Mouse (Mus musculus) midbrain, embryonic 10.5 days (tissue): ENCODE measurements around the gene Lcn2. TPM values are rescaled to one million over a fixed set of nuclear protein-coding genes. Genes with fewer than 3 reads are reported as not detected.

Source experiments
- DNase-seq: peaks from one replicate; pipeline ENCODE4 v3.0.0-alpha.2; 2017; ENCODE audit warnings: low spot score
- H3K27ac ChIP-seq: fragments of 300-500 bp; sonication (generic); replicated peaks from 2 replicates; pipeline ENCODE4 v1.5.1; 2016; ENCODE audit warnings: mild to moderate bottlenecking
- H3K27me3 ChIP-seq: fragments of 300-500 bp; sonication (generic); 2 replicates; pipeline ENCODE4 v1.6.1; 2016; ENCODE audit warnings: low read depth, mild to moderate bottlenecking; ENCODE audit not compliant: poor library complexity, severe bottlenecking
- H3K36me3 ChIP-seq: fragments of 300-500 bp; sonication (generic); 2 replicates; pipeline ENCODE4 v1.6.1; 2016; ENCODE audit warnings: mild to moderate bottlenecking, moderate library complexity
- H3K4me1 ChIP-seq: fragments of 300-500 bp; sonication (generic); 2 replicates; pipeline ENCODE4 v1.6.1; 2016
- H3K4me3 ChIP-seq: fragments of 300-500 bp; sonication (generic); 2 replicates; pipeline ENCODE4 v1.5.1; 2016; ENCODE audit warnings: mild to moderate bottlenecking, moderate library complexity
- H3K9me3 ChIP-seq: fragments of 300-500 bp; sonication (generic); replicated peaks from 2 replicates; pipeline ENCODE4 v1.6.1; 2016; ENCODE audit warnings: mild to moderate bottlenecking
- WGBS: fragments of 180-500 bp; shearing (Covaris S2); methylation state at CpG from one replicate; pipeline ENCODE4 v1.1.7; 2016; 5-methylcytosine and 5-hydroxymethylcytosine counted together
- polyA plus RNA-seq: library from polyadenylated mRNA; unstranded; fragments of >200 nt; fragmentation: Nextera tagmentation; extraction: Ambion mirVana; gene quantifications from 2 replicates; pipeline ENCODE4 v1.2.1, GENCODE M21; 2016

The Lcn2 gene
- polyA plus RNA-seq, 1 experiment from 2014 or later, result not detected

DNA sequence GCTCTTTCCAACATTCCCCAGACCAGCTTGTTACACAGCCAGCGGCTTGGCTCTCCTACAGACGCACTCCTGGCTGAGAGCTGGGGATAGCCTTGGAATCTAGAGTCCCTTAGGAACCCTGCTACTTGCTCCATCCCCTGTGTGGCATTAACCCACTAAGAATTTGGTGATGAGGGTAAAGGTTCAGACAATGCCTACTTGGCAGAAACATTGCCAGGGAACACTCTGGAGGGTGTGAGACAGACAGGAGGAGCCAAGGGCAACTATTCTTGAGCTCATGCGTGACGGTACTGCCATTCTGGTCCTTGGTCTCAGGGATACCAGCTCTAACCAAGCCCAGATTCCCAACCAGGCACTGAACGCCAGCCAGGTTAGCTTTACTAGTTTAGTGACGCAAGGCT, 33.8 kb upstream of the Lcn2 start:
- peaks cover 49% of the 10 kb centered on the region for H3K36me3 ChIP-seq
- WGBS, result 97% methylated on average over 6 of the region's 6 CpGs
- no peaks in the 10 kb centered on the region for H3K27me3 ChIP-seq
- DNase-seq, result no peak
- no peaks in the 10 kb centered on the region for H3K9me3 ChIP-seq
- no peak overlapping the region for H3K27ac ChIP-seq
- H3K4me3 ChIP-seq, result no peak overlapping the region
- H3K4me1 ChIP-seq, result peaks cover 32% of the 10 kb centered on the region

GRCm38 (mm10) chr2:32420647-32421046, 32.6 kb upstream of the Lcn2 start:
- WGBS, result 91% methylated on average over 6 of the region's 6 CpGs
- Histone ChIP-seq H3K4me1 (peaks cover 31% of the 10 kb centered on the region), H3K36me3 (peaks cover 61% of the 10 kb centered on the region), H3K9me3 (no peaks in the 10 kb centered on the region), H3K4me3 (no peak overlapping the region), H3K27ac (0 out of 2 replicates have a peak overlapping the region, but pooled peaks have one; percentile 9), H3K27me3 (no peaks in the 10 kb centered on the region)
- DNase-seq, result no peak

DNA sequence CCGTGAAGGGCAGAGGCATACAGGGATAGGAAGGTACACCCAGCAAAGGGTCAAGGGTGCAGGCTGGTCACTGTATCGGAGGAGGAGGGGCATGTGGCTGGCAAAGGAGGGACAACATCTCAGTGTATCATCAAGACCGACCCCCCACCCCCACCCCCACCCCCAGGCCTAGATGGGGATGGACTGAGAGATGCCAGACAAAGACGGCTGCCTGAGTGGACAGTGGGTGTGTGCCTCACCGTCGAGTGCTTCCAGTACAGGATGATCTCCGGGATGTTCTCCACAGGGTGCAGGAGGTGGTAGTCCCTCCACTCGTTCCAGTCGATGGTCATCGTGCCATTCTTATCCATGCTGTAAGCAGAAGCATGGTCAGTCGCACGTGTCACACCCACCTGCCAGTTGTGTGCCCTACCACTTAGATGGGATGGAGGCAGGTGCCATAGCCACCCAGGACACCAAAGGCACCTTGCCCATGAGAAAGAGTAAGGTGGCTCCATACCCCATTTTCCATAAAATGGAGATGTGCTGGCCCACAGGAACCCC, 32.1 kb upstream of the Lcn2 start:
- H3K4me3 ChIP-seq, result no peak overlapping the region
- 92% methylated on average over 12 of the region's 12 CpGs for WGBS
- H3K27ac ChIP-seq, result 0 out of 2 replicates have a peak overlapping the region, but pooled peaks have one; percentile 9
- no peaks in the 10 kb centered on the region for H3K9me3 ChIP-seq
- peaks cover 66% of the 10 kb centered on the region for H3K36me3 ChIP-seq
- H3K4me1 ChIP-seq, result peaks cover 26% of the 10 kb centered on the region
- no peak for DNase-seq
- H3K27me3 ChIP-seq, result no peaks in the 10 kb centered on the region

GRCm38 (mm10) chr2:32419359-32419758, 31.3 kb upstream of the Lcn2 start:
- no peaks in the 10 kb centered on the region for H3K27me3 ChIP-seq
- H3K9me3 ChIP-seq, result no peaks in the 10 kb centered on the region
- 96% methylated on average over 3 of the region's 3 CpGs for WGBS
- no peak overlapping the region for H3K4me3 ChIP-seq
- no peak overlapping the region for H3K27ac ChIP-seq
- no peak for DNase-seq
- peaks cover 18% of the 10 kb centered on the region for H3K4me1 ChIP-seq
- H3K36me3 ChIP-seq, result peaks cover 74% of the 10 kb centered on the region

- Histone ChIP-seq H3K4me1 (peaks cover 10% of the 10 kb centered on the region), H3K27me3 (no peaks in the 10 kb centered on the region), H3K4me3 (no peak overlapping the region), H3K36me3 (peaks cover 81% of the 10 kb centered on the region), H3K27ac (no peak overlapping the region), H3K9me3 (no peaks in the 10 kb centered on the region)
- WGBS, result 91% methylated on average over 12 of the region's 12 CpGs
- no peak for DNase-seq
These were observed 30.5 kb upstream of the Lcn2 start for GRCm38 (mm10) chr2:32418430-32419151.

DNA sequence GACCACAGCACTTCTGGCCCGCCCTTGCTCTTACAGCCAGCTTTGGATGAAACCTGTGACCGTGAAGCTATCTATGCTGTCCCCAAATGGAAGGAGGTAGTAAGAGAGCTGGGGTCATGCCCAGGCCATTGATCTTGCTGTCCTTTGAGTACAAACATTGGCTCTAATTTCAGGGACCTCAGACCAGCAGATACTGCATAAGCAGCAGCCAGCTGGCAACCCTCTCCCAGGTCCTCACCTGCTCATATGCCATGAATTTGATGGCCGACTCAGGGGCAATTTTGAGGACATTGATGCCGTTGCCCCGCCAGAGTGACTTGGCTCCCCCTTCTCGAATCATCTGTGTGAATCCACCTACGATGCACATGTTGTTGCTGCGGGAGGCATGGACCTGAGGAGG, 29.4 kb upstream of the Lcn2 start:
- no peaks in the 10 kb centered on the region for H3K9me3 ChIP-seq
- no peaks in the 10 kb centered on the region for H3K27me3 ChIP-seq
- DNase-seq, result no peak
- no peaks in the 10 kb centered on the region for H3K4me1 ChIP-seq
- H3K36me3 ChIP-seq, result peaks cover 82% of the 10 kb centered on the region
- no peak overlapping the region for H3K27ac ChIP-seq
- no peak overlapping the region for H3K4me3 ChIP-seq
- 93% methylated on average over 8 of the region's 8 CpGs for WGBS

DNA sequence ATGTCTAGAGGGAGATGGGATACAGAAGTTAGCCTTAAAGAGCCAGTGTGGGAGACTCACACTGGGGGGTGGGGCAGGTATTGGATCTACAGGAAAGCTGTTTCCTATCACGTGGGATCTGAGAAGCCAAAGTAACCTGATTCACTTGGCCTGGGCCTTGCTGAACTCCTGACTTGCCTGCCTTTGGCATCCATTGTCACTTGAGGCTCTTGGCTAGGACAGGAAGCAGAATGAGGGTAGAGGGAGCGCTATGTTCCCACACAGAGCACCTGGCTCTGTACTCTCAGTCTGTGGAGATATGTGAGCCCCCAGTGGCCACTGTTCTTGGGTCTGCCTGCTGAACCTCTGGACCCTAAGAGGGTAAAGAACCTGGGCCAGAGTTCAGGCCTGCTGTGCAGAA, 28.5 kb upstream of the Lcn2 start:
- Histone ChIP-seq H3K4me1 (no peaks in the 10 kb centered on the region), H3K9me3 (no peaks in the 10 kb centered on the region), H3K36me3 (peaks cover 80% of the 10 kb centered on the region), H3K27ac (no peak overlapping the region), H3K27me3 (no peaks in the 10 kb centered on the region), H3K4me3 (no peak overlapping the region)
- DNase-seq, result no peak
- WGBS, result 89% methylated on average over 2 of the region's 2 CpGs

GRCm38 (mm10) chr2:32415801-32416200, 27.7 kb upstream of the Lcn2 start:
- Histone ChIP-seq H3K27me3 (no peaks in the 10 kb centered on the region), H3K4me1 (no peaks in the 10 kb centered on the region), H3K27ac (no peak overlapping the region), H3K36me3 (peaks cover 73% of the 10 kb centered on the region), H3K9me3 (no peaks in the 10 kb centered on the region), H3K4me3 (no peak overlapping the region)
- WGBS, result 93% methylated on average over 12 of the region's 12 CpGs
- no peak for DNase-seq

DNA sequence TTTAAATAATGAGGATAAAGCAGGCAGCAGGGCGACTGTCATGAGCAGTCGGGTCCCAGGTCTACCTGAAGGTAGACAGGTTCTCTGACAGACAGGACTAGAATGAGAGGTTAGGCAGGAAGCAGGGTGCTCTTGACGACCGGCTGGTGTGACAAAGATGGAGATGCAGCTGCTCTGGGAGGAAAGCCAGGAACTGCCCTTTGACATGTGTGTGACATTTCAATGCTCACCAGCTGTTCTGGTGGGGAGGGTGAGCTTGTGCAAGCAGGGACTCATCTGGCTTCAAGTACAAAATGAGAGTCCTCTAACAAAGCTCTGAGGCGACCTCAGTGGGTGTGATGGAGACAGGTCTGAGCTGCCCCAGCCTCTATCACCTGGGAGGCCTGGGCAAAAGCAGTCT, 25.9 kb upstream of the Lcn2 start:
- no peak for DNase-seq
- WGBS, result 75% methylated on average over 5 of the region's 5 CpGs
- H3K9me3 ChIP-seq, result no peaks in the 10 kb centered on the region
- no peak overlapping the region for H3K27ac ChIP-seq
- H3K4me3 ChIP-seq, result no peak overlapping the region
- peaks cover under 1% of the 10 kb centered on the region for H3K4me1 ChIP-seq
- H3K36me3 ChIP-seq, result peaks cover 54% of the 10 kb centered on the region
- no peaks in the 10 kb centered on the region for H3K27me3 ChIP-seq

- DNase-seq, result no peak
- H3K4me3 ChIP-seq, result no peak overlapping the region
These were observed 24.9 kb upstream of the Lcn2 start for GRCm38 (mm10) chr2:32412742-32413531.

DNA sequence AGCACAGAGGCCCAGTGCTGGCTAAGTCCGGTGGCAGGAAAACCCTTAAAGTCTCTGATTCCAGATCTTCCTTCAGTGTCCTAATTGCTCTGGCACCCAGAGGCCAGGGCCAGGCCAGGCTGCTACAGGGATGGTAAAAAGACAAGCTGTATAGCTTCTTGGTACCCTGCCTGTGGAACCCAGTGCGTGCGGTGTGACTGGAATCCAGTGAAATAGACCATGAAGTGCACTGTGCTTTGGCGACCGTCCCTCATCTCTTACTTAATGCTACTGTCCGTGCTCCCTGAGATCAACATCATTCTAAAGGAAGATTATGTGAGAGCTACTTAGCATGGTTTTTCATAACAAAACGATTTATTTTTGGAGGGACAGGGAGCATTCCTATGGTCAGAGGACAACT, 23.4 kb upstream of the Lcn2 start:
- H3K27me3 ChIP-seq, result no peaks in the 10 kb centered on the region
- H3K4me1 ChIP-seq, result peaks cover 5% of the 10 kb centered on the region
- no peak for DNase-seq
- H3K4me3 ChIP-seq, result no peak overlapping the region
- no peaks in the 10 kb centered on the region for H3K9me3 ChIP-seq
- 84% methylated on average over 7 of the region's 7 CpGs for WGBS
- peaks cover 29% of the 10 kb centered on the region for H3K36me3 ChIP-seq
- no peak overlapping the region for H3K27ac ChIP-seq

More at GRCm38 (mm10) chr2:32412742-32413531, 24.9 kb upstream of the Lcn2 start:
- Histone ChIP-seq H3K4me1 (peaks cover 5% of the 10 kb centered on the region), H3K27ac (no peak overlapping the region), H3K27me3 (no peaks in the 10 kb centered on the region), H3K36me3 (peaks cover 44% of the 10 kb centered on the region), H3K9me3 (no peaks in the 10 kb centered on the region)
- 93% methylated on average over 6 of the region's 6 CpGs for WGBS

- DNase-seq, result peak; percentile 22
- H3K9me3 ChIP-seq, result no peaks in the 10 kb centered on the region
- no peak overlapping the region for H3K4me3 ChIP-seq
- peaks cover 2% of the 10 kb centered on the region for H3K36me3 ChIP-seq
- peaks cover 5% of the 10 kb centered on the region for H3K4me1 ChIP-seq
- WGBS, result 75% methylated on average over 25 of the region's 25 CpGs
- no peaks in the 10 kb centered on the region for H3K27me3 ChIP-seq
- peak overlapping the region; percentile 64 for H3K27ac ChIP-seq
These were observed 20.7 kb upstream of the Lcn2 start for GRCm38 (mm10) chr2:32408429-32409424.
